Mouse (Mus musculus) embryonic facial prominence, embryonic 11.5 days (tissue): ENCODE measurements around the gene Oser1. TPM values are rescaled to one million over a fixed set of nuclear protein-coding genes. Genes with fewer than 3 reads are reported as not detected.

Source experiments
- ATAC-seq: fragments of 200-750 bp; cut with Nextera tagmentation; replicated peaks from 2 replicates; pipeline ENCODE4 v1.8.0; 2017; ENCODE audit warnings: low read depth; ENCODE audit not compliant: insufficient number of reproducible peaks, low FRiP score, low TSS enrichment
- DNase-seq: peaks from one replicate; pipeline ENCODE4 v3.0.0-alpha.2; 2015; ENCODE audit warnings: low spot score
- H3K27ac ChIP-seq: fragments of 300-500 bp; sonication (generic); replicated peaks from 2 replicates; pipeline ENCODE4 v1.5.1; 2014; ENCODE audit warnings: mild to moderate bottlenecking, low read depth, low read length, control low read depth
- H3K27me3 ChIP-seq: fragments of 300-500 bp; sonication (generic); 2 replicates; pipeline ENCODE4 v1.6.1; 2014; ENCODE audit warnings: mild to moderate bottlenecking, low read length, moderate library complexity, mixed read lengths; ENCODE audit not compliant: control insufficient read depth, insufficient read depth
- H3K36me3 ChIP-seq: fragments of 300-500 bp; sonication (generic); replicated peaks from 2 replicates; pipeline ENCODE4 v1.6.1; 2014; ENCODE audit warnings: low read depth, mild to moderate bottlenecking, low read length, moderate library complexity, mixed read lengths; ENCODE audit not compliant: control insufficient read depth, insufficient read depth
- H3K4me1 ChIP-seq: fragments of 300-500 bp; sonication (generic); 2 replicates; pipeline ENCODE4 v1.6.1; 2014; ENCODE audit warnings: low read length, mixed read lengths; ENCODE audit not compliant: control insufficient read depth, insufficient read depth
- H3K4me2 ChIP-seq: fragments of 300-500 bp; sonication (generic); 2 replicates; pipeline ENCODE4 v1.6.1; 2014; ENCODE audit warnings: low read depth, mild to moderate bottlenecking, control low read depth, low read length, moderate library complexity
- H3K4me3 ChIP-seq: fragments of 300-500 bp; sonication (generic); 2 replicates; pipeline ENCODE4 v1.5.1; 2014; ENCODE audit warnings: low read depth, low read length, control low read depth
- H3K9ac ChIP-seq: fragments of 300-500 bp; sonication (generic); replicated peaks from 2 replicates; pipeline ENCODE4 v1.6.1; 2014; ENCODE audit warnings: mild to moderate bottlenecking, control low read depth, low read length
- H3K9me3 ChIP-seq: fragments of 300-500 bp; sonication (generic); replicated peaks from 2 replicates; pipeline ENCODE4 v1.6.1; 2016; ENCODE audit warnings: mild to moderate bottlenecking, low read length, inconsistent platforms, mixed read lengths; ENCODE audit not compliant: control insufficient read depth
- WGBS: fragments of 180-500 bp; shearing (Covaris S2); extraction: QIAGEN DNeasy Blood & Tissue Kit; methylation state at CpG from one replicate; pipeline ENCODE4 v1.1.7; 2014; 5-methylcytosine and 5-hydroxymethylcytosine counted together
- polyA plus RNA-seq: library from polyadenylated mRNA; unstranded; fragments of >200 nt; fragmentation: Nextera tagmentation; extraction: Ambion mirVana; gene quantifications from 2 replicates; pipeline ENCODE4 v1.2.1, GENCODE M21; 2014

Gene Oser1
- polyA plus RNA-seq, 1 experiment from 2014 or later = 105 TPM

DNA sequence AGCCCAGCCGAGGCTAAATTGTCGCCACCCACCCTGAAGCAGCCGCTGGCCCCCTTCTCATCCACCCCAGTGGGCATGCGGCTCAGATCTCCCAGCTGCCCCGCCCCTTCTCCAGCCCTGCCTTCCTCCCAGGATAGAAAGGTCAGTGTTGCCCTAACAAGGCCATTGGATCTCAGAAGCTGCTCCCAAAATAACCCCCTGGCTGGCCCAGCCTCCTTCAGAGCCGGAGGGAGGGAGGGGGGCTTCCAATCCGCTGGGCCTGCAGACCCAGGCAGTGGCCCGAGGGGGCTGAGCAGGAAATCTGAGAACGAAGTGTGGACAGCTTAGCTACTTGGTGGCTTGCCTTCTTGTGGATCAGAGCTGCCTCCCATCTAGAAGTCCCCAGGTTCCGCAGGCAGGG lies 26.6 kb downstream of the Oser1 start, which contains the start of gene Jph2:
Gene Jph2, minus strand, starts transcription at position 89 of the 400 bp plus-strand sequence.
- ATAC-seq (peak; percentile 71; the same call in 1 of the 2 replicates), DNase-seq (peak; percentile 74)
- Histone ChIP-seq H3K36me3 (no peaks in the 10 kb centered on the region), H3K4me3 (peak within 1 kb of the TSS; percentile 15; the same call in 1 of the 2 replicates), H3K9me3 (no peaks in the 10 kb centered on the region), H3K9ac (no peak within 1 kb of the TSS; the same call in 1 of the 2 replicates), H3K4me1 (peaks cover 2% of the 10 kb centered on the region; the same call in 1 of the 2 replicates), H3K27ac (no peak within 1 kb of the TSS), H3K4me2 (peak within 1 kb of the TSS; percentile 40), H3K27me3 (no peaks in the 10 kb centered on the region)
- 5% methylated on average over 10 of the region's 10 CpGs for WGBS

DNA sequence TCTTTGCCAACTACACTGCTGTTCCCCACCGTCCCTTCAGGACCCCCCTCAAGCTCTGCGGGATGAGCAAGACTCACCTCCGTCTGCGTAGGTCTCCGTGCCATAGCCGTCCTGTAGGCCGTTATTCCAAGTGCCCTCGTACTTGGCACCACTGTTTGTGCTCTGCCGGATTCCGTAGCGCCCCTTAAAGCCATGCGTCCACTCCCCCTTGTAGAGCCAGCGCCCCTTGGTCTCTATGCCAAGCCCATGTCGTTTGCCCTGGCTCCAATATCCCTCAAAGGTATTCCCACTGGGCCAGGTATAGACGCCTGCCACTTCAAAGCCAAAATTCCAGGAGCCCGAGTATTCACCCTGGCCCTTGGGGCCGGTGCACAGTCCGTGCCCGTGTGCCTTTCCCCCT lies 27.4 kb downstream of the Oser1 start:
- H3K4me3 ChIP-seq = no peak overlapping the region
- H3K4me1 ChIP-seq = peaks cover 2% of the 10 kb centered on the region; the same call in 1 of the 2 replicates
- DNase-seq (no peak), ATAC-seq (no peak)
- H3K4me2 ChIP-seq = peak overlapping the region; percentile 40; the same call in 1 of the 2 replicates
- WGBS = 89% methylated on average over 19 of the region's 19 CpGs
- H3K9ac ChIP-seq = no peak overlapping the region
- H3K27me3 ChIP-seq = no peaks in the 10 kb centered on the region
- H3K36me3 ChIP-seq = no peaks in the 10 kb centered on the region
- no peaks in the 10 kb centered on the region for H3K9me3 ChIP-seq
- no peak overlapping the region for H3K27ac ChIP-seq

DNA sequence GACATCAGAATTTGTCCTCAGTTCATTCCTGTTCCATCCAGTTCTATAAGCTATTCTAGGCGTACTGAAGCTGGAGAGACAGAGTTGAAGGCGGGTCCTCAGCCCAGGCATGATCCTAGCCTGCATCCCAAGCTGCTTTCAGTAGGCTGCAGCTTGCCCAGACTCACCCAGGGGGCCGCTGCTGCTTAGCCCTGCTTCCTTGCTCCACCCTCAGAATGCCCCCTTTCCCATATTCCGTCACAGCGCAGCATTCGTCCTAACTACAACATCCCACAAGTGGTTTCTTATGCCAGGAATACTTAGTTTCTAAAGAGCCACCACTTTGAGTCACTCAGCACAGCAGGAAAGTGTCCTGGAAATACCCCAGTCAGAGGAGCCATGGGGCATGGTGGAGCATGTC lies 29.5 kb downstream of the Oser1 start:
- no peak overlapping the region for H3K4me3 ChIP-seq
- no peaks in the 10 kb centered on the region for H3K27me3 ChIP-seq
- DNase-seq (no peak), ATAC-seq (no peak)
- no peak overlapping the region for H3K4me2 ChIP-seq
- no peak overlapping the region for H3K9ac ChIP-seq
- H3K9me3 ChIP-seq = no peaks in the 10 kb centered on the region
- H3K27ac ChIP-seq = no peak overlapping the region
- H3K36me3 ChIP-seq = no peaks in the 10 kb centered on the region
- peaks cover 2% of the 10 kb centered on the region; the same call in 1 of the 2 replicates for H3K4me1 ChIP-seq
- WGBS = 71% methylated on average over 6 of the region's 6 CpGs

DNA sequence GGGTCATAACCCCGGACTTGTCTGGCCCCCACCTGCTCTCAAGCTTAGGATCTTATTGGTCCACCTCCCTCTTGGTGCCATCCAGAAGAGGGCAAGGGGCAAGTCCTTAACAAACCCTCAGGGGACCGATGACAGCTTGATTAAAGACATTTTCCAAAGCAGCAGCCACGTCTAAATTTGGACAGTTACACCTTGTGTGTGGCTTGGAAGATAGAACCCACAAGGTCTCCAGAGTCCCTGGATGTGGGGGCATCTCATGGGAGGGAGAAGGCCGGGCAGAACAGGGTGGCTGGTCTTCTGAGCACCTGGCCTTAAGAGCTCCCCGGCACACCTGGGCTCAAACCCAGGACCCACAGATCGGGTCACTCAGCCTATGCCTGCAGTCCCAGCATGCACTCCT lies 30.5 kb downstream of the Oser1 start:
- ATAC-seq = no peak
- 66% methylated on average over 6 of the region's 6 CpGs for WGBS
- Histone ChIP-seq H3K4me2 (no peak overlapping the region), H3K4me3 (no peak overlapping the region), H3K27me3 (no peaks in the 10 kb centered on the region), H3K9ac (no peak overlapping the region), H3K36me3 (no peaks in the 10 kb centered on the region), H3K27ac (no peak overlapping the region), H3K9me3 (no peaks in the 10 kb centered on the region), H3K4me1 (peaks cover 2% of the 10 kb centered on the region; the same call in 1 of the 2 replicates)
- no peak for DNase-seq

DNA sequence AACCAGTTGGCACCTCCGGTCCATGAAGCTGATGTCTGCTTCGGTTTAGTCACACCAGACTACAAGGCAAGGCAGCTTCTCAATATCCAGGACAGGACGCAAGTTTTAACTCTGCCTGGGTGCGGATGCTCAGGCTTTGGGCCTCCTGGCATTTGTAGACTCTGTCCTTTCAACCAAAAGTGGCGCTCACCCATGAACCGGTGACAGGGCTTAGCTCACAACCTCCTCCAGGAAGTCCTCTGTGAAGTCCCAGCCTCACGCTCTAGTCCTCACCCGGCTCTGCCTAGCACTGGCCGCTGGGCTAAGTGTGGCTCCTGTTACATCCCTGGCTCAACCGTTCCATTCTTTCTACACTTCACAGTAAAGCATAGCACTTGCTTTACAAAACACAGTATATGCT lies 31.3 kb downstream of the Oser1 start:
- WGBS = 88% methylated on average over 10 of the region's 10 CpGs
- Histone ChIP-seq H3K27me3 (no peaks in the 10 kb centered on the region), H3K9me3 (no peaks in the 10 kb centered on the region), H3K4me2 (no peak overlapping the region), H3K36me3 (no peaks in the 10 kb centered on the region), H3K4me3 (no peak overlapping the region), H3K9ac (no peak overlapping the region), H3K4me1 (peaks cover 2% of the 10 kb centered on the region; the same call in 1 of the 2 replicates), H3K27ac (no peak overlapping the region)
- DNase-seq (no peak), ATAC-seq (no peak)

DNA sequence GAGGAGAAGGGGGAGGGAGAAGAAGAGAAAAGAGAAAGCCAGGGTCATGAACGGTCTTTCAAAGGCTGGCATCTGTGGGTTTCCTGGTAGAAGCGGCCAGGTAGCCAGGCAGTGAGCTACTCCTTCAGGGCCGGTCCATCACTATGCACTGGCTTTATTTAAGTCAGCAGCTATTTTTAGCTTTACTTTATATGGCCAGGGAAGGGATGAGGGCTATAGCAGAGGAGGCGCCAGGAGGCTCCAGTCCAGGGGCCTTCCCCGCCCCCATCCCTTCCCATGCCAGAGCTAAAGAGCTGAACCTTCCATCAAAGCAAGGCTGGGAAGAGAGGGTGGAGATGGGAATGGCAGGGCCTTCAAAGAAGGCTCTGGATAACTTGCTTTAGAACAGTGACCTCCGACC lies 32.1 kb downstream of the Oser1 start:
- 87% methylated on average over 6 of the region's 6 CpGs for WGBS
- Histone ChIP-seq H3K4me1 (no peaks in the 10 kb centered on the region), H3K9ac (no peak overlapping the region), H3K36me3 (no peaks in the 10 kb centered on the region), H3K27ac (no peak overlapping the region), H3K27me3 (no peaks in the 10 kb centered on the region), H3K4me3 (no peak overlapping the region), H3K4me2 (no peak overlapping the region), H3K9me3 (no peaks in the 10 kb centered on the region)
- ATAC-seq (no peak), DNase-seq (no peak)

DNA sequence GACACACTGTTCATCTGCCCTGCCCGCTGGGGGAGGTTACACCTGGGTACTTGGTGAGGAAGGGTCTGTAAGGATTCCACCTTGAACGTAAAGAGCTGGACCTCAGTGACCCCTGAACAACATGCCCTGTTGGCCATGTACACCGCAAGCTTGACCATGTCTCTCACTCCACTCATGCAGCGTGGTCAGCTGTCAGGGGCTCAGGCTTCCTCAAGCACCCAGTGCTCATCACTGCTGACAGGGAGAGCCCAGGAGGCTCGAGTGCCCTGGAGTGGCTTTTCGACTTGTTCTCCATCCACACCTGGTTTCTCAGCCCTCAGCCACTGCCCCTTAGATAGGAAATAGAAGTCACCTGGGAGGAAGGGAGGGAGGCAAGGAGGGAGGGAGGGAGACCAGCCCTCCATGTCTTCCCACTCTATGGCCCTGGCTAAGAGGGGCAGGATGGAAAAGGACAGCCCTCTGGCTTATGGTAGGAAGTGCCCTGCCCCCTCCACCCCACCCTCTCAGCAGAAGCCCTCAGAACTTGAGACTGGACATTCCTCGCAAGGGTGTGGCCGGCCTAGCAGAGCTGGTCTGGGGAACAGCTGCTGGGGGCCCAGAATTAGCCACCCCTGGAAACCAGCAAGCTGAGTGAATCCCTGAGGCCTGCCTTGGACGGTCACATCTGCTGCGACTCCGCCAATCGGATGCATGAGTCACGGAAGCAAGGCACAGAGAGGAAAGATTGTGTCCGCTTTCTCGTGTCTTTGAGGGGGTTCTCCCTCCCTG lies 37.9 kb downstream of the Oser1 start:
- Histone ChIP-seq H3K27me3 (no peaks in the 10 kb centered on the region), H3K9ac (no peak overlapping the region), H3K9me3 (no peaks in the 10 kb centered on the region), H3K4me3 (no peak overlapping the region), H3K4me1 (no peaks in the 10 kb centered on the region), H3K27ac (no peak overlapping the region), H3K4me2 (no peak overlapping the region), H3K36me3 (no peaks in the 10 kb centered on the region)
- 72% methylated on average over 15 of the region's 15 CpGs for WGBS
- no peak for DNase-seq
- no peak; the same call in 1 of the 2 replicates for ATAC-seq

DNA sequence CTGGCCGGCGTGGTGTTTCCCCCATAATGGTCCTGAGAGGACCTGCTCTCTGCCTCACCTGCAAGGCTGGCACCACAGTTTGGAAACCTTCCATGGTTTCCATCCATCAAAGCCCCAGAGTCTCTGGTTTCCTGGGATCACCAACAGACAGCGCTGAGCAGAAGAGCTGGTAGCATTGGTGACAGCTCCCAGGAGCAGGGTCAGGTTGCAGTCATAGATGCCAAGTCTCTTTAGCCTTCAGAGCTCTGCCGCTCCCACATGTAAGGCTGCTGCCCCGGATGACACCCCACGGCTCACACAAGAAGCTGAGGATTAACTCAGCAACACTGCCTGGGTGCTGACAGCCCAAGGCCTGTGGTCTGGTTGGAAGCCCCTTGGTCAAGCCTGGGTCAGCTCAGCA lies 39.4 kb downstream of the Oser1 start:
- no peak for ATAC-seq
- no peaks in the 10 kb centered on the region for H3K27me3 ChIP-seq

More for the DNA sequence above, 39.4 kb downstream of the Oser1 start:
- Histone ChIP-seq H3K4me2 (no peak overlapping the region), H3K4me1 (no peaks in the 10 kb centered on the region), H3K27ac (no peak overlapping the region), H3K4me3 (no peak overlapping the region), H3K36me3 (no peaks in the 10 kb centered on the region), H3K9me3 (no peaks in the 10 kb centered on the region), H3K9ac (no peak overlapping the region)
- WGBS = 82% methylated on average over 6 of the region's 6 CpGs
- no peak for DNase-seq
